Mouse (Mus musculus): Measurements from ENCODE around the gene Ip6k1.
"Not testable (repeated sequence)": the region's sequence is repeated elsewhere in the genome, so short reads cannot be mapped to it uniquely, and the experiment has no call there.

The Ip6k1 gene

DNA sequence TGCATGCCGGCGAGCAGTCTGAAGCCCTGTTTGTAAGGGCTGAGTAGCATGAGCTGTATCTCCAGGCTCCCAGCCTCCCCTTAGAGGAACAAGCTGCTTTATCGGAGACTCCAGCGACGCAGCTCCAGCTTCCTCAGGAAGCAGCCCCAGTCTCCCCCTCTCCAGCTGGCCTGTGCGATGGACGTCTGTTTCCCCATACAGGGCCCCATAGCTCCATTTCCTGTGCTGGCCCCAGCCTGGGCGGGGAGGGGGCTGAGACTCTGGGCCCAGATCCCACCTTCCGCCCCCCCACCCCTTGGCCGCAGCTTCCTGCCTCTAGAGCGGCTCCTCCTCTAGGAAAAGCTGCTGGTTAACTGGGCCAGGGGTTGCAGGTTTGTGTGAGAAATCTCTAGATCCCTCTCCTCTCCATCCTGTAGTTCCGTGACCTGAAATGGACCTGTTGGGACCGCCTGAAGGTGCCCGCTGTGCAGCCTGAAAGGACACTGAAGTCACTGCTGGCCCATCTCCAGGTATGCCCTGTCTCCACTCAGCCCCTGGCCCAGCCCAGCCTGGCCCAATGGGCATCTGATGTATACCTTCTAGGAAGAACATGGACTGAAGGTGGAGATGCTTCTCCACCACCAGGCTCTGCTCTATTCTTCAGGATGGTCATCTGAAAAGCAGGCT is 19.5 kb upstream of the Ip6k1 start, which contains the start of gene Gm20661:
Gene Gm20661 (plus strand): TSS at position 378 of the 666 bp plus-strand sequence.
- peak; percentile 87 for DNase-seq (ENCODE audit: low read depth, low spot score)

DNA sequence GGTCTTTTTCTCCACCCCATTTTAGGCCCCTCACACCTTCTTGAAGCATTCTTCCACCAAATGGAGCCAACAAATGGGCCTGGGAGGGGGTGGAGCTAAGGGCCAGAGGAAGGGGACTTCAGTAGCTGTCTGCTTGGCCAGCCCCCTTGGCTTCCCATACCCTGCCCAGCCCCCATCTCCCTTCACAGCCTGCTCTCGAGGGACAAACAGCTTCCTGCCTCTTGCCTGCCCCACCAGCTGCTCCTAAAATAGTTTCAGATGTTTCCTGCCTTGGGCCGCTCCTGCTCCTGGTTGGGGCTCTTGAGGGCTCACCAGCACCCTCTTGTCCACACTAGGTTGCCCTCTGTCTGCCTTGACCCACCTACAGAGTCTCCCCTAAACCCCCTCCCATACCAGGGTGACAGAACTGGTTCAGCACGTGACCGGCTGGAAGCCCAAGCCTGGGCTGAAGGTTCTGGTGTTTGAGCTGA is 18.8 kb upstream of the Ip6k1 start:
- peak; percentile 84 for DNase-seq (ENCODE audit: low read depth, low spot score)

DNA sequence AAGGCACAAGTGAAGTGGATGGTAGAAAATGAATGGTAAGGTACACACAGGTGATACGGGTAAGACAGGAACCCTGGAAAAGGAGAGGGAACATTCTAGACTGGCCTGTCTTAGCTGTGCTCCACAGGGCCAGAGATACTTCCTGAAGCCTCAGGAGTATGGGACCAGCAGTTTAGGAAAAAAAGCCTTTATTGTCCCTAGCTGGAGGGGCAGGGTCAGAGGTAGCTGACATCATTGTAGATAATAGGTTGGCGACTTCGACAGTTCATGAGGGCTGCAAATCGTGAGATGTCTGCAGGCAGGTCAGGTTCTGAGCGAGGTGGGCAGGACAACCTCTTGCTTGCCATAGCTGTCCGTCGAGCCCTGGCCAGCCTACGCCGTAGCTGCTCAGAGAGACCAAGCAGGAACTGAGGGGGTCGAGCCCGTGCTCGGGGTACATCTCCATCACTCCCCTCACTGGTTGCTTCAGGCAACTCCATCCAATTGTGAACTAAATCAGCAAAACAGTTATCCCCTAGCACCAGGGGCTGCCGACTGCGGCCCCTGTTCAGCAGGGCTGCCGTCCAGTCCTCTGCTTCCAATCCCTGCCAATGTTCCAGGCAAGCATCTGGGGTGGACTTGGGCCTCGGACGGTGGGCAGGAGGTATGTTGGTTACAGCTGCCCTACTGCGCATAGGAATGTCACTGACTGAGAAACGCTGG is 18.1 kb upstream of the Ip6k1 start:
- no peak for DNase-seq (ENCODE audit: low read depth, low spot score)

DNA sequence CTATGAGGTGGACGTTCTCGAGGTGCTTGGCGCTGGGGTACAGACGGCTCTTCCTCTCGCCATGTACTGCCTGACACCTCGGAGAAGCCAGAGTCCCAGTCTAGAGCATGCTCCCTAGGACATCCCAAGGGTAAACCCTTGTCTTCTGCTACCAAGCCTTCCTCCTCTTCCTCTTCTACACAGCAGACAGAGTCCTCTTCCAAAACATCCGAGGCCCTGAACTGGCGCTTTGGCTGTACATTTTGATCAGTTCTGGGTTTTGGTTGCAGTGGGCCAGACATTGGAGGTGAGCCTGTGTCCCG is 17.6 kb upstream of the Ip6k1 start:
- DNase-seq (ENCODE audit: low read depth, low spot score) = no peak

DNA sequence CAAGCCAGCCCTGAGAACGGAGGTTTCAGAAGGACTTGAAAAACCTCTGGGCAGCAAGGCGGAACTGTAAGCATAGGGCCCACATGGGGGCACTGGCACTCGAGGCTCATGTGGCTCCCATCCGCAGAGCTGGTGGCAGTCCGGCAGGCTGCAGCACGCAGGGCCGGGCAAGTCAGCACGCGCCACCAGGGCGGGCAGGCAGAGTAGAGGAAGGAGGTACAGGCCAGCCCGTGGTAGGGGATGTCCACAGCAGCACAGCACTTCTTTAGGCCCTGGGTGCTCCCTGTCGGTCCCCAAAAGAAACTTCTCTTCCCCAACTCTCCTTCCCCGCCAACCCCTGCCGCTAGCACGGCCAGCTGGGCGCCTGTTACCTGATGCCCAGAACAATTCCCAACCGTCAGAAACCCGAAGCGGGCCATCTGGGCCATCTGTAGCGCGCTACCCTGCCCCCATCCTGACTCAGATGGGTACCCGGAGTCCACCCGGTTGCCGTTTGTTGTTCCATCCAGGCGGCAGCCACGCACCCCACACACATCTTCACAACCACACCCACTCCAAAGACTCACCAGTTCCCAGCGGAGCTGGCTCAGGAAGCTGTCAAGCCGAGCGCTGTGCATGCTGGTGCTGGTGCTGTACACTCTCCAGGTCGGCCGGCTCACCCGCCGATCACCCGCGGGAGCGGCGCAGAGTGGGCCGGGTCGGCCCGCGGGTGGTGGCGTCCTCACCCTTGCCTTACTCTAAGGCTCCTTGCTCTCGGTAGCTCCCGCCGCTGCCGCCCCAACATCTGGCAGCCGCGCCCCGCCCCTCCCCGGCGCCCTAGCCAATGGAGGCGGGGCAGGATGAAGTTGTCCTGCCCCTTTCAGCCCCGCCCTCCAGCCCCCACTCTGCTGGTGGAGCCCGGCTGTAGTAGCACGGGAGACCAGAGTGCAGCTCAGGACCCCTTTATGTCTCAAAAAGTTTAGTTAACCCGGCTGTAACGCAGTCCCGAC is 16.9 kb upstream of the Ip6k1 start, which contains the start of gene Inka1:
Gene Inka1 (minus strand): TSS at position 749 of the 989 bp plus-strand sequence.
- DNase-seq (ENCODE audit: low read depth, low spot score) = peak; percentile 83

DNA sequence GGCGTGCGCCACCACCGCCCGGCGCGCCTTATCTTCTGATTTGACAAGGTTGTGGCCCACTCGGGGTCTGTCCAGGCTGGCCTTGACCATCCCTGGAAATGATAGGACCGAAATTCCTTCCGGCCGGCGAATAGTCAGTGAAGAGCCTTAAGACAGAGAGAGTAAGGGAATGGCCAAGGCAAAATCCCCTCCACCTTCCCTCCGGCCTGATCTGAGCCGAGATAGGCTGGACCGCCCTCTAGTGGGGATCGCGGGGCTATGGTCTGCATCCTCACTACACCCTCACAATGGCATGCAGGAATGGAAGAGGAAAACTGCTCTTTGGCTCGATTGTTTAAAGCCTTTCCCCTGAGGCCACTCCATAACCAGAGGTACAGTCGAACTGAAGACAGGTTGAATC is 15.9 kb upstream of the Ip6k1 start:
- peak; percentile 89 for DNase-seq (ENCODE audit: low read depth, low spot score)

DNA sequence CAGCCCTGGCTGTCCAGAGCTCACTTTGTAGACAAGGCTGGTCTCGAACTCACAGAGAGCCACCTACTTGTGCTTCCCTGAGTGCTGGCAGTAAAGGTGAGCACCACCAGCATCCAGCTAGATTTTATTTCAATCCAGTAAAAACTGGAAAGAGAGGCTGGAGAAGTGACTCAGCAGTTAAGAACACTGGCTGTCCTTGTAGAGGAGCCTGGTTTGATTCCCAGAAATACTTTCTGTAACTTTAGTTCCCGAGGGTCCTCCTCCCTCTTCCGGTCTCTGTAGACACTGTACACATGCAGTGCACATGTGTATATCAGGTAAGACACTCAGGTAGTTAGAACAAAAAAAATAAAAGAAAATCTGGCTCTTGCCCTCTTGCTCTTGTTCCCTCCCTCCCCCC is 14.4 kb upstream of the Ip6k1 start:
- no peak for DNase-seq (ENCODE audit: low read depth, low spot score)

DNA sequence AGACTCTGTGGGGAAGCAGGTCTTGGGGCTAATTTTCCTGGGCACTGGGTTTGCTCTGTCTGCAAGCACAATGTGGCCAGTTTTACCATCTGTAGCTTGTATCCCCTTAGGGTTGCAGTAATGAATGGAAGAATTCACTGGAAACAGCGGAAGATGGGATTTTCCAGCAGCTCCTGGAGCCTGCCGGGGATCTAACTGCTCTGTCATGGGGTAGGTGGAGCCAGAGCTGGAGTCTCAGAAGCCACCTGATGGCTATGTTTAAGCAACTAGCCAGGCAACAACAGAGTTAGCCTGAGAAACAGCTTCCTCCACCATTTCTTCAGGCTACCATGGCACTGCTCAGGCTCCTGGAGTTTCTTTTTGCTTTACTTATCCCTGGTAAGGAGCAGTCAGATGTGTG is 10.1 kb upstream of the Ip6k1 start, which contains the start of gene Cdhr4:
Gene Cdhr4 (plus strand): TSS at position 301 of the 400 bp plus-strand sequence.
- DNase-seq (ENCODE audit: low read depth, low spot score) = no peak

DNA sequence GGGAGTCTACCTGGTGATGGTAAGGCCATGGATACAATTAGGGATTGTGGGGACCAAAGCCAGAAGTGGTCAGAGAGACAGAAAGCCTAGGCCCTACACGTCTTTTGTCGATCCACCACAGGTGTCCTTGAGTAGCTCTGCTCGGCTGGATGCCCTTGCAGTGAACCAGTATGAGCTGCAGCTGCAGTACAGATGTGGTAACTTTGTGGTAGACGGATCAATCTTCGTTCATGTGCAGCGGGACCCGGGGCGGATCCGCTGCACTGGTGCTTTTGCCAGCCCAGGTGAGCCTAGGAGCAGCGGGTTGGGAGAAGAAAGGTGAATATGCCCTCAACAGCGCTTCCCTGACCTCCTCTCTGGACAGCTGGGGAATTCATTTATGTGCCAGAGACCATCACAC is 9.3 kb upstream of the Ip6k1 start:
- no peak for DNase-seq (ENCODE audit: low read depth, low spot score)

DNA sequence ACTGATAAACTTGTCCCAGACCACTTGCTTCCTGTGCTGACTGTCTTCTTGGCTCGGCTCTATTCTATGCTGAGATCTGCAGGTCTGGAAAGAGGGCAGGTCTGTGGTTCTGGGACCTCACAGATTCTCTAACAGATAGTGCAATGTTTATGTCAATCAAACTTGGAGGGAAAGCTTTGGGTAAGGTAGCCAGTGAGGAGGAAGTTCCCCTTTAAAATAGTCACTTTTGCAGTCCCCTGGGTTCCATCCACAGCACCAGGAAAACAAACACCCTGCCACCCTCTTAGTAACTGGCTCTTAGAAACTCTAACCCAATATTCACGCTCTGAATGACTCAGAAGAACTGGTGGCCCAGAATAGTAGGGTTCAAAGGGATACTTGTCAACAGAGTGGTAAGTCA is 7.8 kb upstream of the Ip6k1 start:
- no peak for DNase-seq (ENCODE audit: low read depth, low spot score)

DNA sequence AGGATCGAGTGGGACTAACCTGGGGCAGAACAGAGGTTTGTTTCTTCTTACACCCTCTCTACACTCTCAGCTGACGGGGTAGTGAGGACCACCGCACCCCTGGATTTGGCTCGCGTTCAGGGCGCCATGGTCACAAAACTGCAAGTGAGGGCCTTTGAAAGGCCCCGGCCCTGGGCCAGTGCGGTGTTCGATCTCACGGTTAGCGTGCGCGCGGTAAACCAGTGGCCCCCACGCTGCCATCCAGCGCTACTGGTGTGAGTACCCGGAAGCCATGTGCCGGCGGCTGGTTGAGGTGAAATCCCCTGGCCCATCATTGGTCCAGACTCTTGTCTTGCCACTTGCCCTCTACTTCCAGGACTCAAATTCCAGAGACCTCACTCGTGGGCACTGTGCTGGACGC is 6.8 kb upstream of the Ip6k1 start:
- DNase-seq (ENCODE audit: low read depth, low spot score) = no peak

DNA sequence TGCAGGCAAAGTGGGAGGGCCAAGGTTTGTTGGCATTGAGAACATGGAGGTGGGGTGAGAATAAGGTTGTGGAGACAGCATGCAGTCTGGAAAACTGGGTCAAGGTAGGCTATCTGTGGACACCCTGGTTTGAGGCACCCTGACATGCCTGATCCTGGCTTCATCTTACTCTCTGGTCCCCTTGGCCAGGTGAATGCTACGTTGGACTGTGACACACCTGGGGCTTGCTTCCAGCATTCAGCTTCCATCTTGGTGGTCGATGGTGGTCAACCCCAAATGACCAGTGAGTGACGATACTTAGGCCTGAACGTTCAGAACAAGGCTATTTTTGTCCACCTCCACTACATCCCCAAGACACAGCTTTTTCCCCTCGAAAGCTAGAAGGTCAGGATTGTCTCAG is 6.3 kb upstream of the Ip6k1 start, which contains the start of gene Gm20662:
Gene Gm20662 (plus strand): TSS at position 301 of the 400 bp plus-strand sequence.
- no peak for DNase-seq (ENCODE audit: low read depth, low spot score)

DNA sequence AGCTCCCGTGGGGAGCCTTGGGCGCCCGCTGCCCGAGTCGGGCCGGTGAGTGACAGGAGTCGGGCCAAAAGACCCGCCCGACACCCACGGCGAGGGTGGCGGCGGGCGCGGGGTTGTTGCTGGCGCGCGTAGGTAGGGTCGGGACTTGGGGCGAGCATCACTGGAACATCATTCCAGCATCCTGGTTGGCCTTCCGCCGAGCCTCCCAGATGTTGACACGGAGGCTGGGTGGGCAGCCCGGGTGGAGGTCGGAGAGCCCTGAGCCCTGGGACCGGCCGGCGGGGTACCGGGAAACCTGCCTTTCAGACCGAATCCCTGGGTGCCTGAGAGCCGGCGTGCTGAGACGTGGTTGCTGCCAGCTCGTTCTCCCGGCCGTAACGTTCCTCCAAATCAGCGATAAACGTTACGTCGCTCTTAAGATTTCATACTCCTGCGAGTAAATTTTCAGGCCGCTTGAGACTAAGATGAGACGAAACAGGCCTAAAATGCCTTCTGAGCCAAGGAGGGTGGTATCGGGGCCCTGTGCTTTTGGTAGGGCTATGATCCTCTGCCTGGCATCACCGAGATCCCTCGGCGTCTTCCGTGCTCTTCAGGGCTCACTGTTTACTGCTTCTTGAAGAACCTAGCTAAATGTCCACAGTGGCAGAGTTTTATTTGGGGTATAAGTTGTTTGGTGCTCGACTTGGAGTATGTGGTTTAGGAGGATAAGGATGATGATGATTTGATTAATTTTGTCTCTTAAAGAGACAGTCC is 653 bp downstream of the Ip6k1 start:
- DNase-seq (ENCODE audit: low read depth, low spot score) = no peak

DNA sequence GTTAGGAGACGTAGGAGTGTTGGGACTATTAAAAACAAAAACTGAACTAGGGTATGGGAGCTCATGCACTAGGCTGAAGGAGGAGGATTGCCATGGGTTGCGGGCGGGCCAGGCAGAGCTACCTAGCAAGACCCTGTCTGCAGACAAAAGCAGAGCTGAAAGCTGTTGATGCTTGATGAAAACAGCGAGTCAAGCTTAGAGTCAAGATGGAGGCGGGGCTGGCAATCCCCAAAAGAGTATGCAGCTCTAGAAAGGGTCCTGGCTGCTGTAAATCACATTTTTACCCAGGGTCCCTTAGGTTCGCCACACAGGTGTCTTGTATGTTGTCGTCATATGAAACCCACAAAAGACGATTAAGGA is 1.2 kb downstream of the Ip6k1 start:
- DNase-seq (ENCODE audit: low read depth, low spot score) = no peak

DNA sequence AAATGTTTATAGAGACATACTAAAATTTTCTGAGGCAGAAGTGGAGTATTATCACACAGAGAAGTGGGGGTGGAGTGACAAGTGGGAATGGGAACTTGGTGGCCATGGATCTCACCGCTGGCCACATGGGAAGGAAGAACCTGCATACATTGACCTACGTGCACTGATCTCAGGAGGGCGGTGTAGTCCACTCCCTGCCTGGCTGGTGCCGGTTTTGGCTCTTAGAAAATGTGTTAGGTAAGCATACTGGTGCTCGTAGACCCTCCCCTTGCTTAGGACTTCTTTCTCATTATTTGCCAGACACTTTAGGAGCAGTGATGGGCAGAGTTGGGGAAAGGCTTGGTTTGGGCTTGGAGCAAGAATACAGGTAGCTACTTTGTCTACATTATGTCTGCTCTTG is 5.7 kb downstream of the Ip6k1 start:
- DNase-seq (ENCODE audit: low read depth, low spot score) = no peak

DNA sequence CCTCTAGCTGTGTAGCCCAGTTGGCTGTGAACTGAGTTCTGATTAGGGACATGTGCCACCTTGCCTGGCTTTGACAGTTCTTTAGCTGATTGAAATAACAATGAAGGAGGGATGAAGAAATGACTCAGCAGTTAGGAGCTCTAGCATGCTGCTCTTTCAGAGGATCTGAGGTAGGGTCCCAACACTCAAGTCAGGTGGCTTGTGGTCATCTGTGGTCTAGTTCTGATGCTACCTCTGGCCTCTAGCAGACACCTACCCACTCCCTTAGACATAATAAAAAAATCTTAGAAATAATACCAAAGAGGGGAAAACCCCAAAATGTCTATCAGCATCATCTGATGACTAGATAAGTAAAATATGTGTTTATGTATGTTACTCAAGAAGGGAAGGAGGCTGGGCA is 8.1 kb downstream of the Ip6k1 start:
- no peak for DNase-seq (ENCODE audit: low read depth, low spot score)

DNA sequence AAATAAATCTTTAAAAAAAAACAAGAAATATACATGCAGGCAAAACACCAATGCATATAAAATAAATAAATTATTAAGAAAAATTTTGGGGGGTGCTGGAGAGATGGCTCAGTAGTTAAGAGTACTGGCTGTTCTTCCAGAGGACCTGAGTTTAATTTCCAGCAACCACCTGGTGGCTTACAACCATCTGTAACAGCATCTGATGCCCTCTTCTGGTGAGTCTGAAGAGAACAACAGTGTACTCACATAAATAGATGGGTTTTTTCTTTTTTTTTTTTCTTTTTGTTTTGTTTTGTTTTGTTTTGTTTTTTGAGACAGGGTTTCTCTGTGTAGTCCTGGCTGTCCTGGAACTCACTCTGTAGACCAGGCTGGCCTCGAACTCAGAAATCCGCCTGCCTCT is 11.3 kb downstream of the Ip6k1 start:
- DNase-seq (ENCODE audit: low read depth, low spot score) = not testable (repeated sequence)

DNA sequence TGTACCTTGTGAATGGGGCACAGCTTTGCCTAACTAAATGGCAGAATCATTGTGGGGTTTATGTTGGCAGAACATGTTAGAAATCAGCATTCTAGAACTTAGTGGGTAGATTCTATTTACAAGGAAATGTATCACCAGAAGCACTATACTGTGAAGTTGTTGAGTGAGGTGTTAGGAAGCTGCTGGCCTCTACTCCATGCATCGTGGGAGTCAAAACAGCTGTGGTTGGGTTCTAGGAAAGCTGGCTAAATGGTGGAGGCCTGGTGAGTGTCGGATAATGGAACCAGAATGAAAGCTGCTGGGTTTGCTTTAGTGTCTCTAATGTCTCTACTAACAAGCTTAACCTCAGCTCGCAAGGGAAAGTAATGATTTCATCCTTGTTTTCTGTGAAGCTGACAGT is 14.8 kb downstream of the Ip6k1 start:
- DNase-seq (ENCODE audit: low read depth, low spot score) = no peak

DNA sequence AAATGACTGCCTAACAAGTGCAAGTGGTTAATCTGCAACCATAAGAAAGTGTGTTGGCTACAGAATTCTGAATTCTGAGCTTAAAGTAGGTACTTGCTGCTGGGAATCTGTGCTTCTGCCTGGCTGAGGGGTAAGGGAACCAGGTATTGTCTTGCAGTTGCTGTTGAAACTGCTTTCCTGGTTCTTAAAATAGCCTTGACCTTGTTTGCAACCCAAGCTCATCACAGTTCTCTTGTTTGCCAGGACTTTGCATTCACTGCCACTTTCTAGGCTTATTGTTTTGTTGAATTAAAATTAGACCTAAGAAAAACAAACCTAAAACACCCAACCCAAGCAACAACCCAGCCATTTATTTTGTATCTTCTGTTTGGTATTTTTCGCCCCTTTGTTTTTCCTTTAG is 18.4 kb downstream of the Ip6k1 start:
- DNase-seq (ENCODE audit: low read depth, low spot score) = no peak

DNA sequence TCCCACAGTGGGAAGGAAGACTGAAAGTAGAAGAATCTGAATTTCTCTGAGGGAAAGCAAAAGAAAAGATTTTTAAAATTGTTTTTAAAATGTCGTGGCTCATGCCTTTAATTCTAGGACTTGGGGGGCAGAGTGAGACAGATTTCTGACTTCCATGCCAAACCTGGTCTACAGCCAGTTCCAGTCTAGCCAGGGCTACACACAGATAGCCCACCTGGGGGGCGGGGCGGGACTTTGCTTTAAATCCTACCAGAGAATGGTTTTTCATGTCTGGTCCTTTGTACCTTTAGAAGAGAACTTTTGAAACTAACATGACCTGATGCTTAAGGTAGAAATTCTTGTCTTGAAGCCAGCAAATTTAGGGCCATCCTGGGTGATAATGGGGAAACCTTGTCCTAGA is 20.9 kb downstream of the Ip6k1 start:
- no peak for DNase-seq (ENCODE audit: low read depth, low spot score)

DNA sequence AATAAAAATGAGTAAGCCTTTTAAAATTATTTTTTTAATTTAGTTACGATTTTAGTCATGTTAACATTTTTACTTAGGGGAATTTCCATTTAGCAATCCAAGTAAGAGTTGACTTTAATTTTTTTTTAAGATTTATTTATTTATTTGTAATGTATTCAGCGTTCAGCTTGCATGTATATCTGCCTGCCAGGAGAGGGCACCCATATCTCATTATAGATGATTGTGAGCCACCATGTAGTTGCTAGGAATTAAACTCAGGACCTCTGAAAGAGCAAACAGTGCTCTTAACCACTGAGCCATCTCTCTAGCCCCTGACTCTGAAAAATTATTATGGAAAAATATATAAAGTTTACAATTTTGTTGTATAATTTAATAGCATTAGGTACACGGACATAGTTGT is 24.3 kb downstream of the Ip6k1 start:
- DNase-seq (ENCODE audit: low read depth, low spot score) = no peak
